Mouse (Mus musculus): ENCODE measurements at regions not wholly inside any gene's neighbourhood (a gene's known extent, or its start where the extent isn't known, plus 50 kb on each side); places are given as distances from the start of the nearest gene placed in this dataset.
A peak's percentile ranks its signal among the peaks of the same experiment; 100 is the strongest.

- Histone ChIP-seq H3K27ac (no peak overlapping the region), H3K9me3 (no peaks in the 10 kb centered on the region), H3K4me3 (no peak overlapping the region), H3K4me1 (replicated peaks) (0 out of 2 replicates have a peak, but pooled peaks cover 4% of the 10 kb centered on the region), H3K27me3 (ENCODE audit: insufficient read depth, poor library complexity, severe bottlenecking) (no peaks in the 10 kb centered on the region), H3K36me3 (no peaks in the 10 kb centered on the region)
- WGBS, result 78% methylated on average over 5 of the region's 5 CpGs
- DNase-seq (ENCODE audit: low spot score), result no peak
Observed at GRCm38 (mm10) chr1:62872771-62873170, 169.7 kb downstream of the Nrp2 start.

GRCm38 (mm10) chr1:62875631-62876030 is 172.5 kb downstream of the Nrp2 start:
- Histone ChIP-seq H3K27ac (no peak overlapping the region), H3K9me3 (no peaks in the 10 kb centered on the region), H3K4me1 (replicated peaks) (peaks cover 5% of the 10 kb centered on the region; the same call in 1 of the 2 replicates), H3K27me3 (ENCODE audit: insufficient read depth, poor library complexity, severe bottlenecking) (no peaks in the 10 kb centered on the region), H3K36me3 (no peaks in the 10 kb centered on the region), H3K4me3 (no peak overlapping the region)
- WGBS, result 81% methylated on average over 9 of the region's 9 CpGs
- DNase-seq (ENCODE audit: low spot score), result no peak

- peaks cover 9% of the 10 kb centered on the region; the same call in 1 of the 2 replicates for H3K4me1 ChIP-seq (replicated peaks)
- H3K4me3 ChIP-seq, result no peak overlapping the region
- H3K9me3 ChIP-seq, result no peaks in the 10 kb centered on the region
- H3K27me3 ChIP-seq (ENCODE audit: insufficient read depth, poor library complexity, severe bottlenecking), result no peaks in the 10 kb centered on the region
- no peak for DNase-seq (ENCODE audit: low spot score)
- 73% methylated on average over 3 of the region's 3 CpGs for WGBS
- H3K27ac ChIP-seq, result no peak overlapping the region
- no peaks in the 10 kb centered on the region for H3K36me3 ChIP-seq
Observed at GRCm38 (mm10) chr1:62876685-62877084, 173.6 kb downstream of the Nrp2 start.

- H3K4me3 ChIP-seq, result no peak overlapping the region
- H3K36me3 ChIP-seq, result no peaks in the 10 kb centered on the region
- H3K9me3 ChIP-seq, result no peaks in the 10 kb centered on the region
- H3K27ac ChIP-seq, result no peak overlapping the region
- H3K4me1 ChIP-seq (replicated peaks), result peaks cover 12% of the 10 kb centered on the region; the same call in 1 of the 2 replicates
- no peak for DNase-seq (ENCODE audit: low spot score)
- WGBS, result 46% methylated on average over 4 of the region's 4 CpGs
- H3K27me3 ChIP-seq (ENCODE audit: insufficient read depth, poor library complexity, severe bottlenecking), result no peaks in the 10 kb centered on the region
Observed at GRCm38 (mm10) chr1:62880882-62881291, 177.8 kb downstream of the Nrp2 start.

- Histone ChIP-seq H3K27me3 (ENCODE audit: insufficient read depth, poor library complexity, severe bottlenecking) (no peaks in the 10 kb centered on the region), H3K9me3 (no peaks in the 10 kb centered on the region), H3K27ac (no peak overlapping the region), H3K36me3 (no peaks in the 10 kb centered on the region), H3K4me1 (replicated peaks) (peaks cover 12% of the 10 kb centered on the region; the same call in 1 of the 2 replicates), H3K4me3 (no peak overlapping the region)
- WGBS, result 80% methylated on average over 6 of the region's 6 CpGs
- DNase-seq (ENCODE audit: low spot score), result no peak
Observed at GRCm38 (mm10) chr1:62881477-62881876, 178.4 kb downstream of the Nrp2 start.

- Histone ChIP-seq H3K4me1 (replicated peaks) (peaks cover 12% of the 10 kb centered on the region; the same call in 1 of the 2 replicates), H3K4me3 (no peak overlapping the region), H3K27me3 (ENCODE audit: insufficient read depth, poor library complexity, severe bottlenecking) (no peaks in the 10 kb centered on the region), H3K27ac (no peak overlapping the region), H3K9me3 (no peaks in the 10 kb centered on the region), H3K36me3 (no peaks in the 10 kb centered on the region)
- 81% methylated on average over 5 of the region's 5 CpGs for WGBS
- no peak for DNase-seq (ENCODE audit: low spot score)
Observed at GRCm38 (mm10) chr1:62882028-62882427, 178.9 kb downstream of the Nrp2 start.

- H3K4me3 ChIP-seq, result no peak overlapping the region
- no peaks in the 10 kb centered on the region for H3K9me3 ChIP-seq
- WGBS, result 76% methylated on average over 20 of the region's 20 CpGs
- H3K27me3 ChIP-seq (ENCODE audit: insufficient read depth, poor library complexity, severe bottlenecking), result no peaks in the 10 kb centered on the region
- DNase-seq (ENCODE audit: low spot score), result no peak
- H3K36me3 ChIP-seq, result no peaks in the 10 kb centered on the region
- H3K4me1 ChIP-seq (replicated peaks), result peaks cover 12% of the 10 kb centered on the region; the same call in 1 of the 2 replicates
- H3K27ac ChIP-seq, result no peak overlapping the region
Observed at GRCm38 (mm10) chr1:62884876-62885480, 181.9 kb downstream of the Nrp2 start.

- no peak overlapping the region for H3K27ac ChIP-seq
- no peak overlapping the region for H3K4me3 ChIP-seq
- H3K9me3 ChIP-seq, result no peaks in the 10 kb centered on the region
- no peaks in the 10 kb centered on the region for H3K27me3 ChIP-seq (ENCODE audit: insufficient read depth, poor library complexity, severe bottlenecking)
- peaks cover 7% of the 10 kb centered on the region; the same call in 1 of the 2 replicates for H3K4me1 ChIP-seq (replicated peaks)
- no peaks in the 10 kb centered on the region for H3K36me3 ChIP-seq
- no peak for DNase-seq (ENCODE audit: low spot score)
- WGBS, result 69% methylated on average over 9 of the region's 9 CpGs
Observed at GRCm38 (mm10) chr1:62887585-62888483, 184.7 kb downstream of the Nrp2 start.

GRCm38 (mm10) chr1:62901375-62901774 is 198.3 kb downstream of the Nrp2 start:
- Histone ChIP-seq H3K9me3 (no peaks in the 10 kb centered on the region), H3K4me3 (no peak overlapping the region), H3K27me3 (ENCODE audit: insufficient read depth, poor library complexity, severe bottlenecking) (no peaks in the 10 kb centered on the region), H3K27ac (no peak overlapping the region), H3K36me3 (no peaks in the 10 kb centered on the region), H3K4me1 (replicated peaks) (peaks cover 39% of the 10 kb centered on the region)
- WGBS, result 57% methylated on average over 6 of the region's 6 CpGs
- DNase-seq (ENCODE audit: low spot score), result no peak

GRCm38 (mm10) chr1:62901871-62902270 is 198.8 kb downstream of the Nrp2 start:
- H3K27ac ChIP-seq, result no peak overlapping the region
- no peaks in the 10 kb centered on the region for H3K9me3 ChIP-seq
- peaks cover 39% of the 10 kb centered on the region for H3K4me1 ChIP-seq (replicated peaks)
- no peak for DNase-seq (ENCODE audit: low spot score)
- H3K36me3 ChIP-seq, result no peaks in the 10 kb centered on the region
- no peak overlapping the region for H3K4me3 ChIP-seq
- WGBS, result 82% methylated on average over 5 of the region's 5 CpGs
- H3K27me3 ChIP-seq (ENCODE audit: insufficient read depth, poor library complexity, severe bottlenecking), result no peaks in the 10 kb centered on the region

GRCm38 (mm10) chr1:62902931-62903453 is 199.9 kb downstream of the Nrp2 start:
- WGBS, result 57% methylated on average over 6 of the region's 6 CpGs
- H3K4me3 ChIP-seq, result no peak overlapping the region
- H3K36me3 ChIP-seq, result no peaks in the 10 kb centered on the region
- H3K4me1 ChIP-seq (replicated peaks), result peaks cover 40% of the 10 kb centered on the region
- peak; percentile 43 for DNase-seq (ENCODE audit: low spot score)
- no peaks in the 10 kb centered on the region for H3K27me3 ChIP-seq (ENCODE audit: insufficient read depth, poor library complexity, severe bottlenecking)
- no peaks in the 10 kb centered on the region for H3K9me3 ChIP-seq
- H3K27ac ChIP-seq, result peak overlapping the region; percentile 68

GRCm38 (mm10) chr1:62905739-62906138 is 202.7 kb downstream of the Nrp2 start:
- Histone ChIP-seq H3K27ac (no peak overlapping the region), H3K36me3 (no peaks in the 10 kb centered on the region), H3K4me1 (replicated peaks) (peaks cover 49% of the 10 kb centered on the region), H3K9me3 (no peaks in the 10 kb centered on the region), H3K4me3 (no peak overlapping the region), H3K27me3 (ENCODE audit: insufficient read depth, poor library complexity, severe bottlenecking) (no peaks in the 10 kb centered on the region)
- DNase-seq (ENCODE audit: low spot score), result no peak
- WGBS, result 66% methylated on average over 9 of the region's 9 CpGs

GRCm38 (mm10) chr1:62907243-62907642 is 204.2 kb downstream of the Nrp2 start:
- no peaks in the 10 kb centered on the region for H3K27me3 ChIP-seq (ENCODE audit: insufficient read depth, poor library complexity, severe bottlenecking)

More at GRCm38 (mm10) chr1:62907243-62907642, 204.2 kb downstream of the Nrp2 start:
- H3K4me3 ChIP-seq, result no peak overlapping the region
- no peaks in the 10 kb centered on the region for H3K9me3 ChIP-seq
- peaks cover 43% of the 10 kb centered on the region for H3K4me1 ChIP-seq (replicated peaks)
- H3K27ac ChIP-seq, result no peak overlapping the region
- H3K36me3 ChIP-seq, result no peaks in the 10 kb centered on the region
- 86% methylated on average over 10 of the region's 10 CpGs for WGBS
- DNase-seq (ENCODE audit: low spot score), result no peak

Data from hindbrain, embryonic 10.5 days (tissue).